Mouse (Mus musculus): ENCODE data around the gene Tmem119. TPM values are rescaled to one million over a fixed set of nuclear protein-coding genes. Genes with fewer than 3 reads are reported as not detected.
"Not testable (repeated sequence)": the region's sequence is repeated elsewhere in the genome, so short reads cannot be mapped to it uniquely, and the experiment has no call there.

Gene Tmem119
- polyA plus RNA-seq, 1 experiment from 2014 or later = 51.1 TPM

- ATAC-seq (ENCODE audit: low read depth); H3K9me3 ChIP-seq (ENCODE audit: control insufficient read depth, low read length); H3K9ac ChIP-seq (ENCODE audit: low read length); H3K4me2 ChIP-seq (ENCODE audit: low read depth, low read length); H3K4me3 ChIP-seq (ENCODE audit: low read length); H3K36me3 ChIP-seq (ENCODE audit: control insufficient read depth, insufficient read depth, low read length); H3K27me3 ChIP-seq (ENCODE audit: control insufficient read depth, insufficient read depth, low read depth, low read length): not testable (repeated sequence)
- Histone ChIP-seq H3K27ac (ENCODE audit: low read length) (peak overlapping the region; percentile 92), H3K4me1 (replicated peaks; ENCODE audit: control insufficient read depth, insufficient read depth, low read length) (peaks cover 13% of the 10 kb centered on the region)
- WGBS = 26% methylated on average over 3 of the region's 3 CpGs
Measured at GRCm38 (mm10) chr5:113784104-113784503, 16.2 kb downstream of the Tmem119 start.

DNA sequence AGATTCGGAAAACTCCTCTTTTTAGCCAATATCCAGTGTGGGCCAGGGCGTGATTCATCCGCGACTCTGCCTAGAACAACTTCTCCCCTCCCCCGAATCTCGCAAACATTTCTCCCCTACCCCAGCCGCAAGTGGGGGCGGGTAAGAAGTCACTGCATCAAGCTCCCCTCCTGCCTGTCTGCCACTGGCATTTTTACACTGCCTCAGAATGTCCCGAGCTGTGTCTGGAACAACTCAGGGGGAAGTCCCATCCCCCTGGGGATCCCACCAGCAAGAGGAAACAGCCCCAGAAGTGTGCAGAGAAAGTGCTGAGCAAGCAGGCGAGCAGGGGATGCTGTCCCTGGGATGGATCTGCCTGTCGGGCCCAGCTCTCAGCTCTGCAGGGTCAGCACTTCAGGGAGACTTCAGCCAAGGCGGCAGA is 16.7 kb downstream of the Tmem119 start:
- Histone ChIP-seq H3K4me3 (ENCODE audit: low read length) (no peak overlapping the region), H3K4me1 (replicated peaks; ENCODE audit: control insufficient read depth, insufficient read depth, low read length) (peaks cover 8% of the 10 kb centered on the region), H3K27me3 (ENCODE audit: control insufficient read depth, insufficient read depth, low read depth, low read length) (no peaks in the 10 kb centered on the region; the same call in 1 of the 2 replicates), H3K4me2 (ENCODE audit: low read depth, low read length) (peak overlapping the region; percentile 0; the same call in 1 of the 2 replicates), H3K36me3 (ENCODE audit: control insufficient read depth, insufficient read depth, low read length) (no peaks in the 10 kb centered on the region; the same call in 1 of the 2 replicates), H3K9ac (ENCODE audit: low read length) (0 out of 2 replicates have a peak overlapping the region, but pooled peaks have one; percentile 31), H3K27ac (ENCODE audit: low read length) (peak overlapping the region; percentile 92), H3K9me3 (ENCODE audit: control insufficient read depth, low read length) (no peaks in the 10 kb centered on the region)
- peak; percentile 84 for ATAC-seq (ENCODE audit: low read depth)
- whole genome bisulfite sequencing = 8% methylated on average over 12 of the region's 12 CpGs

DNA sequence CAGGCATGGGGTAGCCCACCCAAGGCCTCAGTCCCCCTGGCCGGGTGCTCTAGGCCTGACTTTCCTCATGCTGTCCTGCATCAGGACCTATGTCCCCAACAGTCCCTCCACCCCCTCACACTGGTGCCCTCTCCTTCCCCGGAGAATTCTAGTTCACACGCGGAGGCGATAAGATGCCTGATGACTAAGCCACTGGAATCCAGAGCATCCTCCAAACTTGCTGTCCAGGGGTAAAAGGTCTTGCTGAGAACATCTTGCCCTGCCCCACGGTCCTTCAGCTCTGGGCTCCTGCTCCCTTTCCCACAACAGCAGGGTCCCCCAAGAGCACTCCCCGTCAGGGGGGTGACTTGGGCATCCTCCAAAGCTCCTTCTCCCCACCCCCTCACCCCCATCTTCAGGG is 17.7 kb downstream of the Tmem119 start:
- Histone ChIP-seq H3K4me2 (ENCODE audit: low read depth, low read length) (no peak overlapping the region), H3K27ac (ENCODE audit: low read length) (peak overlapping the region; percentile 92), H3K4me3 (ENCODE audit: low read length) (no peak overlapping the region), H3K27me3 (ENCODE audit: control insufficient read depth, insufficient read depth, low read depth, low read length) (no peaks in the 10 kb centered on the region; the same call in 1 of the 2 replicates), H3K36me3 (ENCODE audit: control insufficient read depth, insufficient read depth, low read length) (no peaks in the 10 kb centered on the region; the same call in 1 of the 2 replicates), H3K9ac (ENCODE audit: low read length) (no peak overlapping the region), H3K4me1 (replicated peaks; ENCODE audit: control insufficient read depth, insufficient read depth, low read length) (peaks cover 8% of the 10 kb centered on the region), H3K9me3 (ENCODE audit: control insufficient read depth, low read length) (no peaks in the 10 kb centered on the region)
- ATAC-seq (ENCODE audit: low read depth) = no peak
- 80% methylated on average over 7 of the region's 7 CpGs for WGBS

GRCm38 (mm10) chr5:113781875-113782274 is 18.4 kb downstream of the Tmem119 start:
- Histone ChIP-seq H3K4me1 (replicated peaks; ENCODE audit: control insufficient read depth, insufficient read depth, low read length) (peaks cover 8% of the 10 kb centered on the region), H3K9ac (ENCODE audit: low read length) (no peak overlapping the region), H3K27me3 (ENCODE audit: control insufficient read depth, insufficient read depth, low read depth, low read length) (no peaks in the 10 kb centered on the region; the same call in 1 of the 2 replicates), H3K9me3 (ENCODE audit: control insufficient read depth, low read length) (no peaks in the 10 kb centered on the region), H3K4me2 (ENCODE audit: low read depth, low read length) (no peak overlapping the region), H3K27ac (ENCODE audit: low read length) (no peak overlapping the region), H3K36me3 (ENCODE audit: control insufficient read depth, insufficient read depth, low read length) (peaks cover 4% of the 10 kb centered on the region; the same call in 1 of the 2 replicates), H3K4me3 (ENCODE audit: low read length) (no peak overlapping the region)
- 80% methylated on average over 7 of the region's 7 CpGs for WGBS
- no peak for ATAC-seq (ENCODE audit: low read depth)

- no peak overlapping the region for H3K27ac ChIP-seq (ENCODE audit: low read length)
- H3K4me2 ChIP-seq (ENCODE audit: low read depth, low read length) = no peak overlapping the region
- 77% methylated on average over 7 of the region's 7 CpGs for whole genome bisulfite sequencing
- peaks cover 4% of the 10 kb centered on the region; the same call in 1 of the 2 replicates for H3K36me3 ChIP-seq (ENCODE audit: control insufficient read depth, insufficient read depth, low read length)
- no peaks in the 10 kb centered on the region for H3K9me3 ChIP-seq (ENCODE audit: control insufficient read depth, low read length)
- H3K27me3 ChIP-seq (ENCODE audit: control insufficient read depth, insufficient read depth, low read depth, low read length) = no peaks in the 10 kb centered on the region; the same call in 1 of the 2 replicates
- no peak overlapping the region for H3K9ac ChIP-seq (ENCODE audit: low read length)
- H3K4me3 ChIP-seq (ENCODE audit: low read length) = no peak overlapping the region
- peaks cover 8% of the 10 kb centered on the region for H3K4me1 ChIP-seq (replicated peaks; ENCODE audit: control insufficient read depth, insufficient read depth, low read length)
- no peak for ATAC-seq (ENCODE audit: low read depth)
Measured at GRCm38 (mm10) chr5:113781254-113781653, 19.1 kb downstream of the Tmem119 start.

DNA sequence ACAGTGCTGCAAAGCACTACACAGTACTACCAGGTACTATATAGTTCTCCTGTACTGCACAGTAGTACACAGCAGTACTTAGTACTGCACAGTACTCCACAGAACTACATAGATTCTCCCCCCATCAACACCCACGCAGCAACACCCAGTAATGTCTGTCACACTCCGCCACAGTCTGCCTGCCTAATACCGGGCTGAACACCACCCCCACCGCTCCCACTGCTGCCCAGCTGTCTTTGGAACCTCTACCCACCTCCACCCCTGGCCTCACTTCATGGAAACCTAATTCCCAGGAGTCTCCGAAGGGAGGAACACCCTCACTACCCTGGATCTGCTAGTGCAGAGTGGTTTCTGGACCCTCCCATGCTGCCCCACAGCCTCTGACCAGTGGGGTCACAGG is 19.6 kb downstream of the Tmem119 start:
- H3K27ac ChIP-seq (ENCODE audit: low read length) = no peak overlapping the region
- H3K9me3 ChIP-seq (ENCODE audit: control insufficient read depth, low read length) = no peaks in the 10 kb centered on the region
- peaks cover 8% of the 10 kb centered on the region for H3K4me1 ChIP-seq (replicated peaks; ENCODE audit: control insufficient read depth, insufficient read depth, low read length)
- H3K4me3 ChIP-seq (ENCODE audit: low read length) = no peak overlapping the region
- H3K4me2 ChIP-seq (ENCODE audit: low read depth, low read length) = no peak overlapping the region
- peaks cover 9% of the 10 kb centered on the region for H3K36me3 ChIP-seq (ENCODE audit: control insufficient read depth, insufficient read depth, low read length)
- WGBS = 86% methylated on average over 5 of the region's 5 CpGs
- no peak for ATAC-seq (ENCODE audit: low read depth)
- no peak overlapping the region for H3K9ac ChIP-seq (ENCODE audit: low read length)
- no peaks in the 10 kb centered on the region; the same call in 1 of the 2 replicates for H3K27me3 ChIP-seq (ENCODE audit: control insufficient read depth, insufficient read depth, low read depth, low read length)

GRCm38 (mm10) chr5:113780082-113780752 is 20.1 kb downstream of the Tmem119 start:
- no peak for ATAC-seq (ENCODE audit: low read depth)
- H3K4me2 ChIP-seq (ENCODE audit: low read depth, low read length) = no peak overlapping the region
- H3K9ac ChIP-seq (ENCODE audit: low read length) = no peak overlapping the region
- H3K4me3 ChIP-seq (ENCODE audit: low read length) = no peak overlapping the region
- H3K27ac ChIP-seq (ENCODE audit: low read length) = no peak overlapping the region
- no peaks in the 10 kb centered on the region for H3K9me3 ChIP-seq (ENCODE audit: control insufficient read depth, low read length)
- peaks cover 12% of the 10 kb centered on the region for H3K36me3 ChIP-seq (ENCODE audit: control insufficient read depth, insufficient read depth, low read length)
- peaks cover 8% of the 10 kb centered on the region for H3K4me1 ChIP-seq (replicated peaks; ENCODE audit: control insufficient read depth, insufficient read depth, low read length)
- H3K27me3 ChIP-seq (ENCODE audit: control insufficient read depth, insufficient read depth, low read depth, low read length) = no peaks in the 10 kb centered on the region; the same call in 1 of the 2 replicates
- 94% methylated on average over 3 of the region's 3 CpGs for WGBS

- WGBS = 70% methylated on average over 5 of the region's 5 CpGs
- Histone ChIP-seq H3K4me3 (ENCODE audit: low read length) (no peak overlapping the region), H3K9ac (ENCODE audit: low read length) (no peak overlapping the region), H3K27me3 (ENCODE audit: control insufficient read depth, insufficient read depth, low read depth, low read length) (no peaks in the 10 kb centered on the region; the same call in 1 of the 2 replicates), H3K9me3 (ENCODE audit: control insufficient read depth, low read length) (no peaks in the 10 kb centered on the region), H3K4me1 (replicated peaks; ENCODE audit: control insufficient read depth, insufficient read depth, low read length) (peaks cover 8% of the 10 kb centered on the region), H3K36me3 (ENCODE audit: control insufficient read depth, insufficient read depth, low read length) (peaks cover 17% of the 10 kb centered on the region), H3K27ac (ENCODE audit: low read length) (no peak overlapping the region), H3K4me2 (ENCODE audit: low read depth, low read length) (no peak overlapping the region)
- ATAC-seq (ENCODE audit: low read depth) = no peak
Measured at GRCm38 (mm10) chr5:113779569-113779968, 20.7 kb downstream of the Tmem119 start.

DNA sequence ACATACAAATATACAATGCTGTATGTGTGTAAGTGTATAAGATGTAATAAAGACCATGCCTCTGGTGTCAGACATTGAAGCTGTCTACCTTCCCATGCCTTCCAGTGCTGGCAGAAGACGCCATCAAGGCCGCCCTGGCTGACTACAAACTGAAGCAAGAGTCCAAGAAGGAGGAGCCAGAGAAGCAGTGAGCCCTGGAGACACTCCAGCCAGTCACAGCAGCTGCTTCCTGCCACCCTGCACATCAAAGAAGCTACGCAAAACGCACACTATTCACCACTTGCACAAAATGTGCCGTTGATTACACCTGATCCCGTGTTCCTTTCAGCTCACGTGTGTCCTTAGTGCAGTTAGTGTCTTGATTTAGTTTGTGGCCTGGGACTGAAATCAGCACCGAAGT is 22.6 kb downstream of the Tmem119 start:
- not testable (repeated sequence) for H3K4me1 ChIP-seq (replicated peaks; ENCODE audit: control insufficient read depth, insufficient read depth, low read length); H3K27me3 ChIP-seq (ENCODE audit: control insufficient read depth, insufficient read depth, low read depth, low read length); H3K9me3 ChIP-seq (ENCODE audit: control insufficient read depth, low read length); H3K27ac ChIP-seq (ENCODE audit: low read length); H3K9ac ChIP-seq (ENCODE audit: low read length); H3K4me3 ChIP-seq (ENCODE audit: low read length); H3K4me2 ChIP-seq (ENCODE audit: low read depth, low read length); ATAC-seq (ENCODE audit: low read depth)
- H3K36me3 ChIP-seq (ENCODE audit: control insufficient read depth, insufficient read depth, low read length) = peaks cover 17% of the 10 kb centered on the region
- 80% methylated on average over 8 of the region's 8 CpGs for WGBS

Data from lung, embryonic 16.5 days (tissue).